Mouse (Mus musculus) kidney, embryonic 15.5 days (tissue): ENCODE measurements around the gene Ctu2. TPM values are rescaled to one million over a fixed set of nuclear protein-coding genes. Genes with fewer than 3 reads are reported as not detected.

Source experiments
- ATAC-seq: fragments of 200-750 bp; cut with Nextera tagmentation; replicated peaks from 2 replicates; pipeline ENCODE4 v1.8.0; 2017; ENCODE audit warnings: moderate TSS enrichment; ENCODE audit not compliant: low FRiP score
- H3K27ac ChIP-seq: fragments of 300-500 bp; sonication (generic); 2 replicates; pipeline ENCODE4 v1.5.1; 2015; ENCODE audit warnings: mild to moderate bottlenecking, inconsistent platforms
- H3K27me3 ChIP-seq: fragments of 300-500 bp; sonication (generic); 2 replicates; pipeline ENCODE4 v1.6.1; 2015; ENCODE audit warnings: inconsistent platforms
- H3K36me3 ChIP-seq: fragments of 300-500 bp; sonication (generic); 2 replicates; pipeline ENCODE4 v1.6.1; 2015; ENCODE audit warnings: inconsistent platforms
- H3K4me1 ChIP-seq: fragments of 300-500 bp; sonication (generic); 2 replicates; pipeline ENCODE4 v1.6.1; 2015; ENCODE audit warnings: inconsistent platforms
- H3K4me2 ChIP-seq: fragments of 300-500 bp; sonication (generic); 2 replicates; pipeline ENCODE4 v1.6.1; 2015; ENCODE audit warnings: moderate library complexity, mild to moderate bottlenecking, inconsistent platforms
- H3K4me3 ChIP-seq: fragments of 300-500 bp; sonication (generic); replicated peaks from 2 replicates; pipeline ENCODE4 v1.5.1; 2015; ENCODE audit warnings: mild to moderate bottlenecking, inconsistent platforms
- H3K9ac ChIP-seq: fragments of 300-500 bp; sonication (generic); 2 replicates; pipeline ENCODE4 v1.6.1; 2015; ENCODE audit warnings: mild to moderate bottlenecking, inconsistent platforms
- H3K9me3 ChIP-seq: fragments of 300-500 bp; sonication (generic); replicated peaks from 2 replicates; pipeline ENCODE4 v1.6.1; 2016; ENCODE audit warnings: inconsistent platforms
- WGBS: fragments of 180-500 bp; shearing (Covaris S2); methylation state at CpG from one replicate; pipeline ENCODE4 v1.1.7; 2015; ENCODE audit warnings: mixed read lengths; 5-methylcytosine and 5-hydroxymethylcytosine counted together
- polyA plus RNA-seq: library from polyadenylated mRNA; unstranded; fragments of >200 nt; fragmentation: Nextera tagmentation; extraction: Ambion mirVana; gene quantifications from 2 replicates; pipeline ENCODE4 v1.2.1, GENCODE M21; 2015

Ctu2 gene
- polyA plus RNA-seq, 1 experiment from 2014 or later: 55.7 TPM

- no peak overlapping the region for H3K4me2 ChIP-seq
- H3K27me3 ChIP-seq: no peaks in the 10 kb centered on the region
- no peak overlapping the region for H3K9ac ChIP-seq
- no peaks in the 10 kb centered on the region for H3K9me3 ChIP-seq
- WGBS: 59% methylated on average over 7 of the region's 7 CpGs
- no peak for ATAC-seq
- no peak overlapping the region for H3K4me3 ChIP-seq
- peaks cover 6% of the 10 kb centered on the region; the same call in 1 of the 2 replicates for H3K36me3 ChIP-seq
- H3K27ac ChIP-seq: peak overlapping the region; percentile 83; the same call in 1 of the 2 replicates
- peaks cover 53% of the 10 kb centered on the region for H3K4me1 ChIP-seq
Measured at GRCm38 (mm10) chr8:122512392-122512791, 36.4 kb downstream of the Ctu2 start.

GRCm38 (mm10) chr8:122515699-122516098, 39.8 kb downstream of the Ctu2 start:
- Histone ChIP-seq H3K9ac (no peak overlapping the region), H3K4me1 (peaks cover 83% of the 10 kb centered on the region), H3K4me3 (no peak overlapping the region), H3K9me3 (no peaks in the 10 kb centered on the region), H3K27ac (no peak overlapping the region), H3K36me3 (peaks cover 6% of the 10 kb centered on the region; the same call in 1 of the 2 replicates), H3K27me3 (no peaks in the 10 kb centered on the region), H3K4me2 (no peak overlapping the region)
- WGBS: 88% methylated on average over 14 of the region's 14 CpGs
- ATAC-seq: no peak

GRCm38 (mm10) chr8:122517541-122518190, 41.7 kb downstream of the Ctu2 start:
- H3K9ac ChIP-seq: no peak overlapping the region; the same call in 1 of the 2 replicates
- peaks cover 3% of the 10 kb centered on the region; the same call in 1 of the 2 replicates for H3K36me3 ChIP-seq

GRCm38 (mm10) chr8:122520611-122521010, 44.7 kb downstream of the Ctu2 start:
- H3K9me3 ChIP-seq: no peaks in the 10 kb centered on the region
- H3K36me3 ChIP-seq: no peaks in the 10 kb centered on the region
- no peaks in the 10 kb centered on the region for H3K27me3 ChIP-seq
- no peak overlapping the region for H3K4me3 ChIP-seq
- peak overlapping the region; percentile 78 for H3K27ac ChIP-seq
- H3K4me1 ChIP-seq: peaks cover 83% of the 10 kb centered on the region
- no peak for ATAC-seq
- no peak overlapping the region for H3K9ac ChIP-seq
- no peak overlapping the region for H3K4me2 ChIP-seq
- WGBS: 77% methylated on average over 11 of the region's 11 CpGs

More at GRCm38 (mm10) chr8:122517541-122518190, 41.7 kb downstream of the Ctu2 start:
- Histone ChIP-seq H3K4me2 (peak overlapping the region; percentile 30; the same call in 1 of the 2 replicates), H3K4me3 (no peak overlapping the region), H3K4me1 (peaks cover 70% of the 10 kb centered on the region), H3K9me3 (no peaks in the 10 kb centered on the region), H3K27ac (peak overlapping the region; percentile 88), H3K27me3 (no peaks in the 10 kb centered on the region)
- 13% methylated on average over 6 of the region's 6 CpGs for WGBS
- peak; percentile 52; the same call in 1 of the 2 replicates for ATAC-seq

DNA sequence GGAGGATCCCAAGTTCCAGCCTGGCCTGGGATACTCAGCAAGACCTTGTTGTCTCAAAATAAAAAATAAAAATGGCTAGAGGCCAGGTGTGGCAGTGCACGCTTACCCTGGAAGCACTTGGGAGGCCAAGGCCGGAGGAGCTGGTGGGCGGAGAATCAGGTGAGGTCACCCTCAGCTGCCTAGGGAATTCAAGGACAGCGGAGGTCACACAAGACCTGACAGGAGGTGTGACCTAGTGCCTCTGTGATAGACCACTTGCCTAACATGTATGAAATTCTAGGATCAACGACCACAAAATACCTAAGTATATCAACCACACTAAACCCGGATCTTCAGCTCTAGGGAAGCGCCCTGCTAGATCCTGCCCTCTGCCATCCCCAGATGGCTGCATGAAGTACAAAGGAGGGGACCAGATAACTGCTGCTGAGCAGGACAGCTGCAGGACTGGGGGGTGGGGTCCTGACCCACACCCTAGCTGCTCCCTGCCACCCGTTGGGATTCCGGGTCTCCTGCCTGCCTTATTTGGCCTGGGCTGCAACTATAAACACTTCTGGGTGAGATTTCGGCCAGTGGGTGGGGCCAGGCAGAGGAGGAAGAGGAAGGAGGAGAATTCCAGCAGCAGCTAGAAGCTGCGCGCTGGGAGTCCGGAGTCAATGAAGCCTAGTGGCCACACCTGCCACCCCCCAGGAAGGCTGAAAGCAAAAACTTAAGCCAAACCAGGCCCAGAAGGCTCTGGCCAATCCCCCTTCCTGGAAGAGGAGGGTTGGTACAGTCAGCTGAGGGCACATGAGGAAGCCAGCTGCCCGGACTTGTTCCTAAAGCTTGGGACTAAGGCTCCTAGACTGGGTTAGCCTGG, 47.1 kb downstream of the Ctu2 start:
- Histone ChIP-seq H3K4me3 (no peak overlapping the region), H3K9me3 (no peaks in the 10 kb centered on the region), H3K27ac (peak overlapping the region; percentile 87), H3K4me2 (peak overlapping the region; percentile 47), H3K27me3 (no peaks in the 10 kb centered on the region), H3K9ac (no peak overlapping the region; the same call in 1 of the 2 replicates), H3K4me1 (peaks cover 82% of the 10 kb centered on the region), H3K36me3 (no peaks in the 10 kb centered on the region)
- whole genome bisulfite sequencing: 40% methylated on average over 14 of the region's 14 CpGs
- ATAC-seq: peak; percentile 26; the same call in 1 of the 2 replicates

GRCm38 (mm10) chr8:122523652-122524360, 47.9 kb downstream of the Ctu2 start:
- no peak for ATAC-seq
- Histone ChIP-seq H3K9me3 (no peaks in the 10 kb centered on the region), H3K9ac (peak overlapping the region; percentile 38; the same call in 1 of the 2 replicates), H3K4me2 (peak overlapping the region; percentile 47), H3K27me3 (no peaks in the 10 kb centered on the region), H3K4me1 (peaks cover 74% of the 10 kb centered on the region), H3K36me3 (no peaks in the 10 kb centered on the region), H3K27ac (peak overlapping the region; percentile 87), H3K4me3 (no peak overlapping the region)
- 13% methylated on average over 23 of the region's 23 CpGs for WGBS

DNA sequence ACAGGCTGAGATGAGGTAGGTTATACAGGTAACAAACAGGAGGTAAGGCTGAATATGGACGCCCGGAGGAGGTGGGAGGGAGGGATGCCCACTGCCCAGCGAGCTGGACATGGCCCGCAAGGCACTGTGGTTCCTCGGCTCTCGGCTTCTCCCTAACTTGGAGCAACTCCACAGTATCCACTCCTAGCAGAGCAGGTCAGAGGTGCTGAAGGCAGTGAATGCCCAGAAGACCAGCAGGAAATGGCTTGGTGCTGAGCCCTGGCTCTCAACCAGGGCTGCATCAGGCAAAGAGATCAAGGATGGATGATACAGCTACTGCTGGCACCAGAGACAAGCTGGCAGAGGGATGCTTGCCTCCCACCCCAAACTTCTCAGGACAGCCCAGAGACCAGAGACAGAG, 48.6 kb downstream of the Ctu2 start:
- 45% methylated on average over 6 of the region's 6 CpGs for WGBS
- Histone ChIP-seq H3K27me3 (no peaks in the 10 kb centered on the region), H3K4me1 (peaks cover 70% of the 10 kb centered on the region), H3K9me3 (no peaks in the 10 kb centered on the region), H3K27ac (peak overlapping the region; percentile 87), H3K9ac (no peak overlapping the region), H3K4me2 (no peak overlapping the region), H3K36me3 (no peaks in the 10 kb centered on the region), H3K4me3 (no peak overlapping the region)
- 0 out of 2 replicates have a peak, but pooled peaks have one; percentile 30 for ATAC-seq

DNA sequence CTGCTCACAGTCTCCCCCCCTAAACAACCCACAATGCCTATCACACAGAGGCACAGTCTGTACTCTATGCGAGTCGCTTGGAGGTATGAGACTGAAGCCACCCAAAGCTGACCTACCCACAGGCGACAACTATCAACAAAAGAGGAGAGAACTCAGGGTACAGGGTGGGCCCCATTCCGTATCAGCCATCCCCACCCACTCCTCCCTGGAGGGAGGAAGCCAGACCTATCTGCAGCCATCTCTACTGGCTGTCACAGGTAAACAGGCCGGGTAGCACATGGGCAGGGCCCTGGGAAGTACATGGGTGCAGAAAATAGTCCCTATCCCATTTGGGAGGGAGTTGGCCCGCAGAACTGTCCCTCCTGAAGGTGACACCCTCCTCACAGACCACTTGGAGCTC, 49.1 kb downstream of the Ctu2 start:
- Histone ChIP-seq H3K9ac (no peak overlapping the region), H3K27me3 (no peaks in the 10 kb centered on the region), H3K4me3 (no peak overlapping the region), H3K27ac (peak overlapping the region; percentile 87), H3K4me1 (peaks cover 65% of the 10 kb centered on the region), H3K36me3 (no peaks in the 10 kb centered on the region), H3K9me3 (no peaks in the 10 kb centered on the region), H3K4me2 (no peak overlapping the region)
- 73% methylated on average over 6 of the region's 6 CpGs for WGBS
- no peak for ATAC-seq

DNA sequence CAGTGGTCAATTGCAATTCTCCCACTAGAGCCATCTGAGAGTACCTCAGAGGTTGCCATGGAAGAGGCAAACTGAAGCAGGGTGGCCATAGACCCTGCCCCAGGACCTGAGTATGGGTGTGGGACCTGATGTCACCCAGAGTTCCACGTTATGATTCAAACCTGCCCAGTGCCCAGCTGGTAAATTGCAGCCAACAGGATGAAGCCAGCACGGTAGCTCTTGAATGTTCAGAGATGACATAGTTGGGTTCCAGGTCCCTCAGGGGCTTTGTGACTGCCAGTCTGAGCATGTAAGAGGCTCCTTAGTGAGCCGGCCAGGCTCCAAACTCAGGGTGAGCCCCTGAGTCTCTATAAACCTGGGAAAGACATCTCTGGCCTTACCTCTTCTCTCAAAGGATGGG, 50.1 kb downstream of the Ctu2 start:
- ATAC-seq: no peak
- H3K36me3 ChIP-seq: no peaks in the 10 kb centered on the region
- H3K27me3 ChIP-seq: no peaks in the 10 kb centered on the region
- 63% methylated on average over 3 of the region's 3 CpGs for WGBS
- H3K4me2 ChIP-seq: no peak overlapping the region
- H3K27ac ChIP-seq: peak overlapping the region; percentile 87
- no peaks in the 10 kb centered on the region for H3K9me3 ChIP-seq
- H3K4me1 ChIP-seq: peaks cover 60% of the 10 kb centered on the region
- no peak overlapping the region for H3K4me3 ChIP-seq
- H3K9ac ChIP-seq: no peak overlapping the region

GRCm38 (mm10) chr8:122526526-122527170, 50.7 kb downstream of the Ctu2 start:
- 51% methylated on average over 7 of the region's 7 CpGs for WGBS

DNA sequence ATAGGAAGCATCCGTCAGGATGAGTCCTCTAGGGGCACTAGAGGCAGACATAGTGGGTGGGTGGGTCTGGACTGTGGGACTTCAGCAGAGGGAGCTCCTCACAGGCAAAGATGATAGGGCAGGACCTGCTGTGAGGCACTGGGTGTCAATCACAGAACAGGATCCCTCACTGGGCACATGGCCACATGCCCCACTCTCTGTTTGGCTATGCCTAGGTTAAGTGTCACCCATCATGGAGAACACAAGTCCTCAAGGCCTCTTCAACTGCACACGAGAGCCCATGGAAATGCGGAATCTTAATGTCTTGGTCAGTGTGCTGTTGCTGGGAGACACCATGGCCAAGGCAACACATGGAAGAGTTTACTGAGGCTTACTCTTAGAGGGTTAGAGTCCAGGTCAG, 52.0 kb downstream of the Ctu2 start:
- no peaks in the 10 kb centered on the region for H3K9me3 ChIP-seq
- no peak overlapping the region for H3K4me3 ChIP-seq
- H3K36me3 ChIP-seq: no peaks in the 10 kb centered on the region; the same call in 1 of the 2 replicates
- ATAC-seq: no peak
- no peak overlapping the region for H3K9ac ChIP-seq
- no peaks in the 10 kb centered on the region for H3K27me3 ChIP-seq
- H3K4me2 ChIP-seq: no peak overlapping the region
- H3K4me1 ChIP-seq: peaks cover 70% of the 10 kb centered on the region
- no peak overlapping the region for H3K27ac ChIP-seq
- WGBS: 87% methylated on average over 3 of the region's 3 CpGs

More at GRCm38 (mm10) chr8:122526526-122527170, 50.7 kb downstream of the Ctu2 start:
- Histone ChIP-seq H3K27ac (peak overlapping the region; percentile 87), H3K27me3 (no peaks in the 10 kb centered on the region), H3K9ac (no peak overlapping the region), H3K36me3 (no peaks in the 10 kb centered on the region), H3K9me3 (no peaks in the 10 kb centered on the region), H3K4me3 (no peak overlapping the region), H3K4me1 (peaks cover 66% of the 10 kb centered on the region), H3K4me2 (no peak overlapping the region)
- peak; percentile 12; the same call in 1 of the 2 replicates for ATAC-seq
